Mouse (Mus musculus) embryonic facial prominence, embryonic 14.5 days (tissue): ENCODE measurements around the gene D10Wsu102e. TPM values are rescaled to one million over a fixed set of nuclear protein-coding genes. Genes with fewer than 3 reads are reported as not detected.
"Not testable (repeated sequence)": the region's sequence is repeated elsewhere in the genome, so short reads cannot be mapped to it uniquely, and the experiment has no call there.

ENCODE experiments used
- ATAC-seq: fragments of 200-750 bp; cut with Nextera tagmentation; 2 replicates; pipeline ENCODE4 v1.8.0; 2017; ENCODE audit warnings: low read depth, moderate number of reproducible peaks, moderate TSS enrichment
- DNase-seq: peaks from one replicate; pipeline ENCODE4 v3.0.0-alpha.2; 2015; ENCODE audit warnings: low spot score
- H3K27ac ChIP-seq: fragments of 300-500 bp; sonication (generic); replicated peaks from 2 replicates; pipeline ENCODE4 v1.5.1; 2014; ENCODE audit warnings: low read depth, mild to moderate bottlenecking, low read length, moderate library complexity
- H3K27me3 ChIP-seq: fragments of 300-500 bp; sonication (generic); replicated peaks from 2 replicates; pipeline ENCODE4 v1.6.1; 2014; ENCODE audit warnings: low read length; ENCODE audit not compliant: control insufficient read depth, insufficient read depth
- H3K36me3 ChIP-seq: fragments of 300-500 bp; sonication (generic); 2 replicates; pipeline ENCODE4 v1.6.1; 2014; ENCODE audit warnings: low read length, mixed read lengths; ENCODE audit not compliant: control insufficient read depth, insufficient read depth
- H3K4me1 ChIP-seq: fragments of 300-500 bp; sonication (generic); 2 replicates; pipeline ENCODE4 v1.6.1; 2014; ENCODE audit warnings: antibody characterized with exemption, low read length; ENCODE audit not compliant: control insufficient read depth, insufficient read depth
- H3K4me2 ChIP-seq: fragments of 300-500 bp; sonication (generic); 2 replicates; pipeline ENCODE4 v1.6.1; 2014; ENCODE audit warnings: low read depth, mild to moderate bottlenecking, low read length, moderate library complexity, mixed read lengths
- H3K4me3 ChIP-seq: fragments of 300-500 bp; sonication (generic); 2 replicates; pipeline ENCODE4 v1.5.1; 2014; ENCODE audit warnings: low read depth, mild to moderate bottlenecking, low read length
- H3K9ac ChIP-seq: fragments of 300-500 bp; sonication (generic); 2 replicates; pipeline ENCODE4 v1.6.1; 2014; ENCODE audit warnings: low read depth, mild to moderate bottlenecking, low read length, moderate library complexity, mixed read lengths
- H3K9me3 ChIP-seq: fragments of 300-500 bp; sonication (generic); 2 replicates; pipeline ENCODE4 v1.6.1; 2016; ENCODE audit warnings: low read length; ENCODE audit not compliant: control insufficient read depth
- WGBS: fragments of 180-500 bp; shearing (Covaris S2); extraction: QIAGEN DNeasy Blood & Tissue Kit; methylation state at CpG from one replicate; pipeline ENCODE4 v1.1.7; 2014; 5-methylcytosine and 5-hydroxymethylcytosine counted together
- polyA plus RNA-seq: library from polyadenylated mRNA; unstranded; fragments of >200 nt; fragmentation: Nextera tagmentation; extraction: Ambion mirVana; gene quantifications from 2 replicates; pipeline ENCODE4 v1.2.1, GENCODE M21; 2014

D10Wsu102e gene
- polyA plus RNA-seq, 1 experiment from 2014 or later, result 0.60 TPM

- H3K9ac ChIP-seq, result no peak overlapping the region
- no peak overlapping the region for H3K4me2 ChIP-seq
- H3K27ac ChIP-seq, result no peak overlapping the region
- no peaks in the 10 kb centered on the region for H3K36me3 ChIP-seq
- ATAC-seq, result no peak
- 80% methylated on average over 4 of the region's 4 CpGs for WGBS
- H3K9me3 ChIP-seq, result no peaks in the 10 kb centered on the region
- no peaks in the 10 kb centered on the region for H3K27me3 ChIP-seq
- H3K4me3 ChIP-seq, result no peak overlapping the region
- H3K4me1 ChIP-seq, result no peaks in the 10 kb centered on the region
- no peak for DNase-seq
These were observed 161.0 kb downstream of the D10Wsu102e start for GRCm38 (mm10) chr10:83520990-83521389.

- DNase-seq, H3K27ac ChIP-seq, H3K27me3 ChIP-seq, ATAC-seq, H3K4me2 ChIP-seq, H3K4me3 ChIP-seq, H3K9ac ChIP-seq, H3K36me3 ChIP-seq, H3K4me1 ChIP-seq, H3K9me3 ChIP-seq: not testable (repeated sequence)
These were observed 164.2 kb downstream of the D10Wsu102e start for GRCm38 (mm10) chr10:83524238-83524637.

GRCm38 (mm10) chr10:83530384-83530967 lies 170.5 kb downstream of the D10Wsu102e start:
- Histone ChIP-seq H3K9me3 (no peaks in the 10 kb centered on the region), H3K27ac (no peak overlapping the region), H3K4me3 (no peak overlapping the region), H3K9ac (no peak overlapping the region), H3K36me3 (no peaks in the 10 kb centered on the region), H3K4me2 (no peak overlapping the region), H3K4me1 (0 out of 2 replicates have a peak, but pooled peaks cover 4% of the 10 kb centered on the region), H3K27me3 (no peaks in the 10 kb centered on the region)
- ATAC-seq (no peak), DNase-seq (no peak)
- WGBS, result 79% methylated on average over 6 of the region's 6 CpGs

- 0 out of 2 replicates have a peak, but pooled peaks cover 4% of the 10 kb centered on the region for H3K4me1 ChIP-seq
- WGBS, result 3% methylated on average over 27 of the region's 27 CpGs
- H3K27me3 ChIP-seq, result no peaks in the 10 kb centered on the region; the same call in 1 of the 2 replicates
- H3K27ac ChIP-seq, result no peak overlapping the region
- H3K36me3 ChIP-seq, result no peaks in the 10 kb centered on the region
- DNase-seq, result peak; percentile 77
- H3K4me3 ChIP-seq, result peak overlapping the region; percentile 50
- peak overlapping the region; percentile 98 for H3K4me2 ChIP-seq
- peak overlapping the region; percentile 67 for H3K9ac ChIP-seq
- peak; percentile 50 for ATAC-seq
- H3K9me3 ChIP-seq, result no peaks in the 10 kb centered on the region
These were observed 173.4 kb downstream of the D10Wsu102e start for GRCm38 (mm10) chr10:83533258-83533909.

GRCm38 (mm10) chr10:83533910-83534283 lies 173.9 kb downstream of the D10Wsu102e start, which contains the start of gene Aldh1l2:
Aldh1l2 (minus strand) TSS chr10:83534140.
- no peaks in the 10 kb centered on the region for H3K36me3 ChIP-seq
- H3K4me1 ChIP-seq, result 0 out of 2 replicates have a peak, but pooled peaks cover 4% of the 10 kb centered on the region
- H3K9me3 ChIP-seq, result no peaks in the 10 kb centered on the region
- peak within 1 kb of the TSS; percentile 67 for H3K9ac ChIP-seq
- ATAC-seq (peak; percentile 95), DNase-seq (peak; percentile 86)
- no peak within 1 kb of the TSS for H3K27ac ChIP-seq
- WGBS, result 1% methylated on average over 14 of the region's 21 CpGs
- H3K4me2 ChIP-seq, result peak within 1 kb of the TSS; percentile 98
- peak within 1 kb of the TSS; percentile 50 for H3K4me3 ChIP-seq
- H3K27me3 ChIP-seq, result no peaks in the 10 kb centered on the region; the same call in 1 of the 2 replicates

GRCm38 (mm10) chr10:83536436-83536835 lies 176.4 kb downstream of the D10Wsu102e start:
- no peak overlapping the region for H3K27ac ChIP-seq
- ATAC-seq (no peak), DNase-seq (no peak)
- no peak overlapping the region for H3K4me2 ChIP-seq
- 0 out of 2 replicates have a peak, but pooled peaks cover 4% of the 10 kb centered on the region for H3K4me1 ChIP-seq
- 5% methylated on average over 1 of the region's 1 CpGs for WGBS
- no peaks in the 10 kb centered on the region; the same call in 1 of the 2 replicates for H3K27me3 ChIP-seq
- H3K36me3 ChIP-seq, result no peaks in the 10 kb centered on the region
- no peak overlapping the region for H3K4me3 ChIP-seq
- H3K9ac ChIP-seq, result no peak overlapping the region
- no peaks in the 10 kb centered on the region for H3K9me3 ChIP-seq

Other genes with a start within 250 kb of the D10Wsu102e start
- gene Slc41a2, start 22.3 kb upstream of the D10Wsu102e start, polyA plus RNA-seq, result 3.9 and 4.9 TPM in 2 replicates
- gene Aldh1l2, start 173.9 kb downstream of the D10Wsu102e start, polyA plus RNA-seq, result 5.6 and 6.5 TPM in 2 replicates
- gene Washc4, start 183.5 kb downstream of the D10Wsu102e start, polyA plus RNA-seq, result 41.4 and 42.9 TPM in 2 replicates